Mouse (Mus musculus): ENCODE measurements around the gene Cbx5. TPM values are rescaled to one million over a fixed set of nuclear protein-coding genes. Genes with fewer than 3 reads are reported as not detected.
A peak's percentile ranks its signal among the peaks of the same experiment; 100 is the strongest.

Gene Cbx5
- polyA plus RNA-seq, 1 experiment from 2014 or later = 91.8 TPM

DNA sequence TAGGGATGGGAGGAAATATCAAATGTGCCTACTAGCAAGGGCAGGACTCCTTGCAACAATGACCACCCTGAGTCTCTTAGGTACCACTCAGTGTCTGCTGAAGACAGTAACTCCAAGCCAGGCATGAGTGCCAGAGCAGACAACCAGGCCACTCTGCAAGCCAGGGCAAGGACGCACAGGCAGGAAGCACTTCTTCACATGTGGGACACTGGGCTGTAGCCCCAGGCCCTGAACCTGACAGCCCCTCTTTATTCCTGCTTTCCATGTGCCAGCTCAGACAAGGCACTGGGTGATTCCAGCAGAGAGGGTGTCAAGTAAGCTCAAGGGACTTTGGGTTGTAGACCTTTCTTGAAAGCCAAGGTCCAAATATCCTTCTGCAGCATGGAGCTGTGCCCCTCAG, 60.8 kb downstream of the Cbx5 start:
- Histone ChIP-seq H3K9me3 (no peaks in the 10 kb centered on the region), H3K27ac (no peak overlapping the region), H3K27me3 (replicated peaks) (peaks cover 57% of the 10 kb centered on the region), H3K4me3 (replicated peaks) (no peak overlapping the region), H3K36me3 (no peaks in the 10 kb centered on the region), H3K4me1 (peaks cover 20% of the 10 kb centered on the region), H3K9ac (no peak overlapping the region), H3K4me2 (no peak overlapping the region)
- ATAC-seq (ENCODE audit: insufficient read depth, low FRiP score, low read depth) = no peak
- WGBS = 78% methylated on average over 1 of the region's 1 CpGs

DNA sequence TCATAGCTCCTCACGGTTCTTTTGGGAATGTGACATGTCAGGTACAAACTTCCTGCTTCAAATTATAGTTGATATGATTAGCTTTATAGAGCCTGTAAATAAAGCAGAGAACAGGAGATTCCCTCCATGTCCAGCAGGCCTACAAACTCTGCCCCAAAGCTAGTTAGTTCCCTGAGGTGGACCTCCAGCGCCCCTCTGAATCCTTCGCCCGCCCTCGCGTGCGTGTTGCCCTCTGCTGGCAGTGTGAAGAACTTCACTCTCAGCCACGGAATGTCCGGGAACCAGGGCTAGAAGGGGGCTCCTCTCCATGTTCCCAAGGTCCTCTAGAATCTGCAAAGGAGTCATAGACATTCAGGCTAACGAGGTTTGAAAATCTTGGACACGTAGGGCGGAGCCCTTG, 61.5 kb downstream of the Cbx5 start:
- Histone ChIP-seq H3K27me3 (replicated peaks) (peaks cover 59% of the 10 kb centered on the region), H3K36me3 (no peaks in the 10 kb centered on the region), H3K4me3 (replicated peaks) (no peak overlapping the region), H3K9me3 (no peaks in the 10 kb centered on the region), H3K9ac (no peak overlapping the region), H3K4me1 (peaks cover 14% of the 10 kb centered on the region), H3K4me2 (no peak overlapping the region), H3K27ac (no peak overlapping the region)
- 15% methylated on average over 12 of the region's 12 CpGs for WGBS
- no peak for ATAC-seq (ENCODE audit: insufficient read depth, low FRiP score, low read depth)

DNA sequence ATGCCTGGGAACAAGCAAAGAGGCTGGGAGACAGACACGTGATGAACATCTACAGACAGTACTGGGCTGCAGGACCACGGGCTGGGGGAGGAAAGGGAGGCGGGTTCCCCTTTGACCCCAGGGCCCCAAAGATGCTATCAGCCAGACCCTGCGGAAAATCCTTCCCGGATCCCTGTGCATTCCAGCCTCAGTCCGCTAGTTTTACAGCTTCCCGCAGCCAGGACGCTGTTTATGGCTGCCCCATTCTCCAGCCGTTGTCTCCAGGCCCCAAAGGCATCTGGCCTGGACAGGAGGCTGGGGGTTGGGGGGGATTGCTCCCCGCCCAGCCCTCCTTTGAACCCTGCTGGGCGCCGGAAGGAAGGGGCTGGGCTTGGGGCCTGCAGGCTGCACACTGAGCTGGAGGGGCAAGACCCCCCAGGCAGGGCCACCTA, 62.0 kb downstream of the Cbx5 start:
- no peak overlapping the region for H3K9ac ChIP-seq
- H3K36me3 ChIP-seq = no peaks in the 10 kb centered on the region
- H3K4me3 ChIP-seq (replicated peaks) = no peak overlapping the region
- H3K9me3 ChIP-seq = no peaks in the 10 kb centered on the region
- H3K4me1 ChIP-seq = peaks cover 8% of the 10 kb centered on the region; the same call in 1 of the 2 replicates
- 9% methylated on average over 12 of the region's 12 CpGs for WGBS
- peak overlapping the region; percentile 38 for H3K4me2 ChIP-seq
- ATAC-seq (ENCODE audit: insufficient read depth, low FRiP score, low read depth) = no peak
- no peak overlapping the region for H3K27ac ChIP-seq
- peaks cover 60% of the 10 kb centered on the region for H3K27me3 ChIP-seq (replicated peaks)

GRCm38 (mm10) chr15:103176874-103177421, 62.7 kb downstream of the Cbx5 start:
- Histone ChIP-seq H3K9ac (no peak overlapping the region), H3K36me3 (no peaks in the 10 kb centered on the region), H3K4me2 (peak overlapping the region; percentile 38), H3K27ac (no peak overlapping the region), H3K4me1 (peaks cover 8% of the 10 kb centered on the region; the same call in 1 of the 2 replicates), H3K4me3 (replicated peaks) (no peak overlapping the region), H3K27me3 (replicated peaks) (peaks cover 66% of the 10 kb centered on the region), H3K9me3 (no peaks in the 10 kb centered on the region)
- ATAC-seq (ENCODE audit: insufficient read depth, low FRiP score, low read depth) = peak; percentile 70; the same call in 1 of the 2 replicates
- WGBS = 2% methylated on average over 18 of the region's 18 CpGs

GRCm38 (mm10) chr15:103173251-103173650, 66.4 kb downstream of the Cbx5 start:
- no peak overlapping the region for H3K9ac ChIP-seq
- no peak overlapping the region for H3K4me2 ChIP-seq
- 82% methylated on average over 5 of the region's 5 CpGs for WGBS
- H3K4me1 ChIP-seq = peaks cover 35% of the 10 kb centered on the region
- H3K27ac ChIP-seq = no peak overlapping the region
- H3K36me3 ChIP-seq = no peaks in the 10 kb centered on the region
- no peak overlapping the region for H3K4me3 ChIP-seq (replicated peaks)
- no peak for ATAC-seq (ENCODE audit: insufficient read depth, low FRiP score, low read depth)
- peaks cover 81% of the 10 kb centered on the region for H3K27me3 ChIP-seq (replicated peaks)
- no peaks in the 10 kb centered on the region for H3K9me3 ChIP-seq

DNA sequence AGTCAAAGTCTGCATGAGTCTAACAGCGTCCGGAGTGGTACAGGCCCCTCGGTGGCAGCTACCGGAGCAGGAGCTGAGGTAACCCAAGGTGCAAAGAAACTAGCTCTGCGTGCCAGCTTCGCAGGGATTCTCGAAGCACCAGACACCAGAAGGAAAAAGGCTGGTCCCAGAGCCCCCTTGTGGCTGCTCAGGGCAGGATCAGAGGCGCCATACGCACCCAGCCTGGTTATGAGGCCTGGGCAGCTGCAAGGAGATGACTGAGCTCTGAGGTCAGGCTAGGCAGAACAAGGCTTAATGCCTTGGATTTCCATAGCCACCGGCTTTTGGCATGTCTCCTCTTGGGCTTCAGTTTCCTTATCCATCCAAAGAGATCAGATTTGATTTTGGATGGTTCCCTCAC, 67.1 kb downstream of the Cbx5 start:
- H3K27ac ChIP-seq = no peak overlapping the region
- no peaks in the 10 kb centered on the region for H3K9me3 ChIP-seq
- ATAC-seq (ENCODE audit: insufficient read depth, low FRiP score, low read depth) = no peak
- H3K4me1 ChIP-seq = peaks cover 35% of the 10 kb centered on the region
- no peaks in the 10 kb centered on the region for H3K36me3 ChIP-seq
- H3K9ac ChIP-seq = no peak overlapping the region
- H3K27me3 ChIP-seq (replicated peaks) = peaks cover 82% of the 10 kb centered on the region
- no peak overlapping the region for H3K4me2 ChIP-seq
- 8% methylated on average over 10 of the region's 10 CpGs for WGBS
- H3K4me3 ChIP-seq (replicated peaks) = no peak overlapping the region

DNA sequence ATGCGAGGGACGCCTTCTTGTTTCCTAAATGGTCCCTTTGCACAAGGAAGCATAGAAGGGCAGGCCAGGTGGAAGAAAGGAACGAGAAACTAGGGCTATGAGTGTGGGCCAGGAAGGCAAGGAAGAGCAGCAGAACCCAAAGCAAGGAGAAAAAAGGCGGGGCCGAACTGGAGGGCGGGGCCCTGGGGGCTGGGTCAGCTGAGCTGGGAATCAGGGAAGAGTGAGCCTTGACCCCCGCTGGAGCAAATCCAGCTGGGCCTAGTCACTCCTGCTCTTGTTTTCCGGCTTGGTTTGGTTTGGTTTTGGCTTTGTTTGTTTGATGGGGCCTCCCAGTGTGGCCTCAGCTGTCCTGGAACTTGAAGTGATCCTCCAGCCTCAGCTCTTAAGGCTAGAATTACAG, 68.3 kb downstream of the Cbx5 start:
- H3K4me1 ChIP-seq = peaks cover 30% of the 10 kb centered on the region
- H3K9me3 ChIP-seq = no peaks in the 10 kb centered on the region
- WGBS = 22% methylated on average over 8 of the region's 8 CpGs
- H3K36me3 ChIP-seq = no peaks in the 10 kb centered on the region
- no peak for ATAC-seq (ENCODE audit: insufficient read depth, low FRiP score, low read depth)
- H3K9ac ChIP-seq = no peak overlapping the region
- H3K27me3 ChIP-seq (replicated peaks) = peaks cover 80% of the 10 kb centered on the region
- no peak overlapping the region for H3K27ac ChIP-seq
- no peak overlapping the region for H3K4me2 ChIP-seq
- no peak overlapping the region for H3K4me3 ChIP-seq (replicated peaks)

DNA sequence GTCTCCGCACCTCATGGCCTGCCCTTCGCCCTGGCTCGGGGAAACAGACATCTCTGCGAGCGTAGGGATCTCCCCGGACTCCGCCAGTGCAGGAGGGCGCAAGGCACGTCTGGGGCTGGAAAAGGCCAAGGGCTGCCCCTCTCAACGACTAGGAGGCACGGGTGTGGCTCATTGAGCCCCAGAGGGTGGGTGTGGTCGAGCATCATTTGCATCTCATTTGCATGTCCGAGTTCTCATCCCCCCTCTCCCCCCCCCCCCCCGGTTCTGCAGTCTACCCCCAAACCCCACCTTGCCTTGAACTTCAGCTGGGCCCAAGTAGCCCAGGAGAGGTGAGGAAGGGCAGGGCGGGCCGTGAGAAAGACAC, 69.3 kb downstream of the Cbx5 start:
- no peak overlapping the region; the same call in 1 of the 2 replicates for H3K4me3 ChIP-seq (replicated peaks)
- peaks cover 30% of the 10 kb centered on the region for H3K4me1 ChIP-seq
- H3K27ac ChIP-seq = no peak overlapping the region
- H3K4me2 ChIP-seq = peak overlapping the region; percentile 96
- H3K9ac ChIP-seq = no peak overlapping the region
- 21% methylated on average over 16 of the region's 16 CpGs for WGBS
- ATAC-seq (ENCODE audit: insufficient read depth, low FRiP score, low read depth) = no peak
- no peaks in the 10 kb centered on the region for H3K36me3 ChIP-seq
- no peaks in the 10 kb centered on the region for H3K9me3 ChIP-seq
- H3K27me3 ChIP-seq (replicated peaks) = peaks cover 72% of the 10 kb centered on the region

- Histone ChIP-seq H3K9ac (0 out of 2 replicates have a peak overlapping the region, but pooled peaks have one; percentile 10), H3K27ac (no peak overlapping the region), H3K4me2 (peak overlapping the region; percentile 96), H3K4me1 (peaks cover 30% of the 10 kb centered on the region), H3K36me3 (no peaks in the 10 kb centered on the region), H3K27me3 (replicated peaks) (peaks cover 69% of the 10 kb centered on the region), H3K9me3 (no peaks in the 10 kb centered on the region), H3K4me3 (replicated peaks) (peak overlapping the region; percentile 51)
- ATAC-seq (ENCODE audit: insufficient read depth, low FRiP score, low read depth) = no peak
- WGBS = 13% methylated on average over 26 of the region's 26 CpGs
These were observed 69.9 kb downstream of the Cbx5 start for GRCm38 (mm10) chr15:103169612-103170315.

GRCm38 (mm10) chr15:103168801-103169611, 70.6 kb downstream of the Cbx5 start:
- peaks cover 63% of the 10 kb centered on the region for H3K27me3 ChIP-seq (replicated peaks)
- peak overlapping the region; percentile 51 for H3K4me3 ChIP-seq (replicated peaks)
- no peaks in the 10 kb centered on the region for H3K9me3 ChIP-seq
- H3K36me3 ChIP-seq = no peaks in the 10 kb centered on the region
- ATAC-seq (ENCODE audit: insufficient read depth, low FRiP score, low read depth) = peak; percentile 36; the same call in 1 of the 2 replicates
- peak overlapping the region; percentile 10; the same call in 1 of the 2 replicates for H3K9ac ChIP-seq
- WGBS = 1% methylated on average over 63 of the region's 63 CpGs
- peaks cover 30% of the 10 kb centered on the region for H3K4me1 ChIP-seq
- H3K4me2 ChIP-seq = peak overlapping the region; percentile 96
- peak overlapping the region; percentile 55; the same call in 1 of the 2 replicates for H3K27ac ChIP-seq

GRCm38 (mm10) chr15:103167786-103168185, 71.8 kb downstream of the Cbx5 start:
- H3K27me3 ChIP-seq (replicated peaks) = peaks cover 51% of the 10 kb centered on the region
- H3K9ac ChIP-seq = no peak overlapping the region
- H3K4me3 ChIP-seq (replicated peaks) = no peak overlapping the region
- H3K27ac ChIP-seq = no peak overlapping the region
- H3K9me3 ChIP-seq = no peaks in the 10 kb centered on the region
- peaks cover 35% of the 10 kb centered on the region for H3K4me1 ChIP-seq
- 40% methylated on average over 3 of the region's 3 CpGs for WGBS
- no peak overlapping the region for H3K4me2 ChIP-seq
- no peaks in the 10 kb centered on the region for H3K36me3 ChIP-seq
- no peak for ATAC-seq (ENCODE audit: insufficient read depth, low FRiP score, low read depth)
